Mouse (Mus musculus) midbrain, embryonic 12.5 days (tissue): ENCODE data around the gene Mgat5b. TPM values are rescaled to one million over a fixed set of nuclear protein-coding genes. Genes with fewer than 3 reads are reported as not detected.
A peak's percentile ranks its signal among the peaks of the same experiment; 100 is the strongest.

Experiments used
- ATAC-seq: fragments of 200-750 bp; cut with Nextera tagmentation; 2 replicates; pipeline ENCODE4 v1.8.0; 2017; ENCODE audit warnings: low read depth, moderate TSS enrichment, moderate library complexity; ENCODE audit not compliant: low FRiP score
- H3K27ac ChIP-seq: fragments of 300-500 bp; sonication (generic); replicated peaks from 2 replicates; pipeline ENCODE4 v1.5.1; 2016; ENCODE audit warnings: mild to moderate bottlenecking
- H3K27me3 ChIP-seq: fragments of 300-500 bp; sonication (generic); 2 replicates; pipeline ENCODE4 v1.6.1; 2016; ENCODE audit warnings: mild to moderate bottlenecking
- H3K36me3 ChIP-seq: fragments of 300-500 bp; sonication (generic); 2 replicates; pipeline ENCODE4 v1.6.1; 2016
- H3K4me1 ChIP-seq: fragments of 300-500 bp; sonication (generic); 2 replicates; pipeline ENCODE4 v1.6.1; 2016
- H3K4me2 ChIP-seq: fragments of 300-500 bp; sonication (generic); replicated peaks from 2 replicates; pipeline ENCODE4 v1.6.1; 2016; ENCODE audit warnings: mild to moderate bottlenecking, moderate library complexity
- H3K4me3 ChIP-seq: fragments of 300-500 bp; sonication (generic); 2 replicates; pipeline ENCODE4 v1.5.1; 2016; ENCODE audit warnings: mild to moderate bottlenecking
- H3K9ac ChIP-seq: fragments of 300-500 bp; sonication (generic); replicated peaks from 2 replicates; pipeline ENCODE4 v1.6.1; 2016; ENCODE audit warnings: mild to moderate bottlenecking, moderate library complexity
- H3K9me3 ChIP-seq: fragments of 300-500 bp; sonication (generic); 2 replicates; pipeline ENCODE4 v1.6.1; 2016; ENCODE audit warnings: mild to moderate bottlenecking
- WGBS: fragments of 180-500 bp; shearing (Covaris S2); methylation state at CpG from one replicate; pipeline ENCODE4 v1.1.7; 2016; 5-methylcytosine and 5-hydroxymethylcytosine counted together
- polyA plus RNA-seq: library from polyadenylated mRNA; unstranded; fragments of >200 nt; fragmentation: Nextera tagmentation; extraction: Ambion mirVana; gene quantifications from 2 replicates; pipeline ENCODE4 v1.2.1, GENCODE M21; 2016

Gene Mgat5b
- polyA plus RNA-seq, 1 experiment from 2014 or later: 17.7 TPM

DNA sequence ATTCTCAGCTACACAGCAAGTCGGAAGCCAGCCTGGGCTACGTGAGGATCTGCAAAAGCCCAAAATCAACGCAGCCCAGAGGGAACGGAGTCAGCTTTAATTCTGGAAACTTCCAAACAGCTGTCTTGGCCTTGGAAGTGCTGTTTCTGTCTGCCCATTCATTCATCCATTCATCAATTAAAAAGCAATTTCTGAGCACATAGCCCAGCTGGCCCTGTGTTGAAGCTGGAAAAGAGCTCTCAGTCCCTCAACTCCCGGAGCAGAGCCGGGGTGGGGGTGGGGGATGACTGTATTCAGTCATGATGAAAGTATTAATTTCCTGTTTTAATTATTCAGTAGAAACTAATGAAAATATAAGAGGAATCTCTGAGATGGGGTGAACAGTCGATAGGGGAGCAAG lies 71.6 kb downstream of the Mgat5b start:
- no peak for ATAC-seq
- 75% methylated on average over 7 of the region's 7 CpGs for WGBS
- H3K4me3 ChIP-seq: no peak overlapping the region
- H3K4me2 ChIP-seq: no peak overlapping the region
- no peak overlapping the region for H3K9ac ChIP-seq
- peaks cover 21% of the 10 kb centered on the region for H3K4me1 ChIP-seq
- no peaks in the 10 kb centered on the region for H3K9me3 ChIP-seq
- peaks cover 18% of the 10 kb centered on the region for H3K27me3 ChIP-seq
- H3K36me3 ChIP-seq: peaks cover 19% of the 10 kb centered on the region
- peak overlapping the region; percentile 39 for H3K27ac ChIP-seq

DNA sequence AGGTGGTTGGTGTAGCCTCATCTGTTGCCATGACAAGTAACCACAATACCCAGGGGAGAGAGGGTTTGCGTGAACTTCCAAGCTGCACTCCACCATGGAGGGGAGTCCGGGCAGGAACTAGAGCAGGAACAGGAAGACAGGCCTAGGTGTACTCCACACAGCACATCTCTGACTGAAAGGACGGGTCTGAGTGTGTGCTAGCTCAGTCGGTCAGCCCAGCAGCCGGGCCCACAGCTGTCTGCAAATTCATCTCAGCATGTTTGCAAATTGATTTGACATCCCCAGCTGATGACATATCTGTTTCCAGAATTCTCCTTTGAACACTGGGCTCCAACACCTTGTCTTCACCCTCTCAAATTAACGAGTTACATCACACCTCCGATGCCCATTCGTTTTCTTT lies 72.7 kb downstream of the Mgat5b start:
- whole genome bisulfite sequencing: 77% methylated on average over 8 of the region's 8 CpGs
- Histone ChIP-seq H3K27ac (no peak overlapping the region), H3K4me3 (no peak overlapping the region), H3K9ac (no peak overlapping the region), H3K4me2 (no peak overlapping the region), H3K9me3 (no peaks in the 10 kb centered on the region), H3K27me3 (peaks cover 18% of the 10 kb centered on the region), H3K36me3 (peaks cover 8% of the 10 kb centered on the region), H3K4me1 (peaks cover 21% of the 10 kb centered on the region)
- ATAC-seq: no peak

DNA sequence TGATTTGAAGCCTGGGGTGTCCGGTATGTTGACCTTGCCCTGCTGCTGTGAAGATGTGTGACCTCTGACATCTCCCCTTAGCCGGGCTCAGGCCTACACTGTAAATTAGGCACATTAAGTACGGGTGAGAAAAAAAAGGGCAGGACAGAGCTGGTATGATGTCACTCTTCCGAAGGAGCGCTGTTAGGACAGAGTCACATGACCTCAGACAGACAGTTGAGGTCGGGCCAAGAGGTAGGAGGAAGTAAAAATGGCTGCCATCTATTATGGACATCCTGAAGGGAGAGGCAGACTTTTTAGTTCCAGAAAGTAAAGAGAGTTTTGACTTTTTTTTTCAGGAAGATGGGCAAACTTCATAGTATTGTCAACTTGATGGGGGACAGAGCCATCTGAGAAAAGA lies 73.3 kb downstream of the Mgat5b start:
- H3K9me3 ChIP-seq: no peaks in the 10 kb centered on the region
- H3K27ac ChIP-seq: no peak overlapping the region
- 74% methylated on average over 6 of the region's 6 CpGs for WGBS
- ATAC-seq: no peak
- H3K4me2 ChIP-seq: no peak overlapping the region
- H3K27me3 ChIP-seq: peaks cover 18% of the 10 kb centered on the region
- H3K4me1 ChIP-seq: peaks cover 21% of the 10 kb centered on the region
- no peak overlapping the region for H3K4me3 ChIP-seq
- peaks cover 3% of the 10 kb centered on the region; the same call in 1 of the 2 replicates for H3K36me3 ChIP-seq
- no peak overlapping the region for H3K9ac ChIP-seq

DNA sequence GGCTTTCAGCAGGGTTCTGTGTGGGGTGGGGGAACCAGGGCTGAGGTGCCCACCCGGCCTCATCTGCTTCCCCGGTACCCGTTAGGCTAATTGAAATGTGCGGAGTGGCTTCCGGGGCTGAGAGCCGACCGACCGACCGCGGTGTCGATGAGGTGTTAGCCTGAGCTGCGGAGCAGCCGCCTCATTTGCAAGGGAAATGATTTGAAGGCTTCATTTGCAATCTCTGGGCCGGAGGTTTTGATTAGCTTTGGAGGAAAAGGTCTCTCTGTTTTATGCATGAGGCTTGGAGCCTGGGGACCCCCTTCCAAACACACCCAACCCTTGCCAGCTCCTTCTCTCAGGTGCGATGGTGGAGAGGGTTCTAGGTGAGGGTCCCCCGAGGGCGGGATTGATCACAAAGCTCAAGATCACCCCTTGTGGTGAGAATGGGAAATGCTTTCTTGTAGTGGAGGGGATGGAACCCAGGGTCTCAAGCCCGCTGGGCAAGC lies 75.5 kb downstream of the Mgat5b start:
- Histone ChIP-seq H3K27me3 (peaks cover 18% of the 10 kb centered on the region), H3K4me1 (peaks cover 15% of the 10 kb centered on the region; the same call in 1 of the 2 replicates), H3K9me3 (no peaks in the 10 kb centered on the region), H3K27ac (peak overlapping the region; percentile 56), H3K4me2 (peak overlapping the region; percentile 53), H3K36me3 (no peaks in the 10 kb centered on the region), H3K4me3 (peak overlapping the region; percentile 32), H3K9ac (no peak overlapping the region)
- 2% methylated on average over 18 of the region's 18 CpGs for WGBS
- ATAC-seq: peak; percentile 52; the same call in 1 of the 2 replicates

DNA sequence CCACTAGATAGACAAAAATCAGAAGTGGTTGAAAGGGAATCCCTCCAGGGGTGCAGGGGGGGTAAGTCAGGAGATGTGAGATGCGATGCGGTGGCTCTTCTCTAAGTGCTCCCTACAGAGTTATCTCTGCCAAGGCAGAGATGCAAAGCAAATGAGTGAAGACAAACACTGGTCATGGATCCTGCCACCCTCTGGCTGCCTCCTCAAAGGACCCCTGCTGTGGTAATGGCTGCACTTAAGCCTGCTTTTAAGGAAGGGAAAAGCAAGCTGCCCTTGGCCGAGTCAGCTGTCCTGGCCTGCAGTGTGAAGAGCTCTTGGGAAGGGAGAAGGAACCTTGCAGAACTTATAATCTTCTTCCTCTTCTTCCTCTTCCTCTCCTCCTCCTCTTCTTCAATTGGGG lies 78.3 kb downstream of the Mgat5b start:
- H3K4me1 ChIP-seq: peaks cover 25% of the 10 kb centered on the region; the same call in 1 of the 2 replicates
- no peaks in the 10 kb centered on the region for H3K36me3 ChIP-seq
- H3K27me3 ChIP-seq: peaks cover 30% of the 10 kb centered on the region
- no peak overlapping the region for H3K4me3 ChIP-seq
- H3K4me2 ChIP-seq: no peak overlapping the region
- no peak overlapping the region for H3K9ac ChIP-seq
- H3K27ac ChIP-seq: no peak overlapping the region
- ATAC-seq: no peak
- no peaks in the 10 kb centered on the region for H3K9me3 ChIP-seq
- WGBS: 32% methylated on average over 3 of the region's 3 CpGs

DNA sequence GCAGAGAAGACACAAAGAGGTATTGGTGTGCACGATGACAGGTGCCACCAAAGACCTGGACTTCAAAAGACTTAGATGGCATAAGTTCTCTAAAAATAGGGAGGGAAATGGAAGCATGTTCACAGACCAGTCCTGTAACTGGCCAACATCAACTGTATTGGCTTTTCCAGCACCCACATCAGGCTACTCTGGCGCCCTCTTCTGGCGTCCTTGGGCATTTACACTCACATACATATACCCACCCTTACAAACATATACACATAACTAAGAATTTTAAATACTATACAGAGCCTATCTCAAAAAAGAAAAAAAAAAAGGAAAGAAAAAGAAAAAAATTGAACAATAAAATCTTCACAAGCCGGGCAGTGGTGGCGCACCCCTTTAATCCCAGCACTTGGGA lies 80.3 kb downstream of the Mgat5b start:
- WGBS: 97% methylated on average over 5 of the region's 5 CpGs
- H3K9ac ChIP-seq: no peak overlapping the region
- no peak for ATAC-seq

DNA sequence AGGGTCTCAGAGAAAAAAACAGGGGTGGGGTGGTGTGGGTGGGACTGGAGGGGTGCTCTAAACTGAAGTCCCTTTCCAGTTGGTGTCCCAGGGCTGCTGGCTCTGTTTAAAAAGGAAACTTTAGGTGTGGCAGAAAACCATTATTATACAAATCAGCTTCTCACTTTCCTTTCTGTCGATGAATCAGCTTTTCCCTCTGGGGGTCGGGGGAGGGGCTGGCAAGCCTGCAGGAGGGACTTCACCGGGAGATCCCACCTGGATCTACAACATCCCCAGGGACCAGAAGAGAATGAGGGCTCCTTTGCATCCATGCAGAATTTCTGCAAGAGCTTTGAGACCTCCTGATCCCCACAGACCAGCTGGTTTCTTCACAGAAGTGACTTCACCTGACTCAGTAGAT lies 81.6 kb downstream of the Mgat5b start:
- Histone ChIP-seq H3K4me3 (no peak overlapping the region), H3K27me3 (peaks cover 25% of the 10 kb centered on the region), H3K9me3 (no peaks in the 10 kb centered on the region), H3K36me3 (no peaks in the 10 kb centered on the region), H3K9ac (no peak overlapping the region), H3K4me2 (no peak overlapping the region), H3K4me1 (peaks cover 40% of the 10 kb centered on the region), H3K27ac (0 out of 2 replicates have a peak overlapping the region, but pooled peaks have one; percentile 10)
- WGBS: 5% methylated on average over 3 of the region's 3 CpGs
- ATAC-seq: no peak

More for the DNA sequence above, 80.3 kb downstream of the Mgat5b start:
- no peaks in the 10 kb centered on the region for H3K36me3 ChIP-seq
- no peak overlapping the region for H3K27ac ChIP-seq
- H3K27me3 ChIP-seq: peaks cover 20% of the 10 kb centered on the region
- H3K4me2 ChIP-seq: no peak overlapping the region
- H3K4me1 ChIP-seq: peaks cover 36% of the 10 kb centered on the region
- no peak overlapping the region for H3K4me3 ChIP-seq
- H3K9me3 ChIP-seq: no peaks in the 10 kb centered on the region

DNA sequence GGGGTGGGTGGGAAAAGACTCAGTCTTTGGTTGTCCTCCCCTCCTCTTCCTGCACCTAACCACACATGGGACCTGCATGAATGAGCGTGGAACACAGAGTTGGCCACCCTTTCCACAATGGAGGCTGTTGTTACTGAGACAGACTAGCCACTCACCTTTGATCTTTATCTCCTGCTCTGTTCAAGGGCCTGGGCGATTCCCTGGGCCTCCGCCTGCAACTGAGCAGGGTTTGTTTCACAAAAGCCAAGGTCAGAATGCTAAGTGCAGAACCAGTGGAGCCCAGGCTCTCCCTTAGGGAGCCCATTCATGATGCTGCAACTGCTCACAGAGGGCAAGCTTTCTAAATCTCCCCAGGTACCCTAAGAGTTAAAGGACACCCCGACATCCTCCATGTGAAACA lies 83.1 kb downstream of the Mgat5b start:
- 26% methylated on average over 4 of the region's 4 CpGs for WGBS
- Histone ChIP-seq H3K4me1 (peaks cover 40% of the 10 kb centered on the region), H3K36me3 (no peaks in the 10 kb centered on the region), H3K27ac (no peak overlapping the region), H3K4me2 (no peak overlapping the region), H3K9me3 (no peaks in the 10 kb centered on the region), H3K4me3 (no peak overlapping the region), H3K27me3 (peaks cover 30% of the 10 kb centered on the region), H3K9ac (no peak overlapping the region)
- ATAC-seq: no peak

DNA sequence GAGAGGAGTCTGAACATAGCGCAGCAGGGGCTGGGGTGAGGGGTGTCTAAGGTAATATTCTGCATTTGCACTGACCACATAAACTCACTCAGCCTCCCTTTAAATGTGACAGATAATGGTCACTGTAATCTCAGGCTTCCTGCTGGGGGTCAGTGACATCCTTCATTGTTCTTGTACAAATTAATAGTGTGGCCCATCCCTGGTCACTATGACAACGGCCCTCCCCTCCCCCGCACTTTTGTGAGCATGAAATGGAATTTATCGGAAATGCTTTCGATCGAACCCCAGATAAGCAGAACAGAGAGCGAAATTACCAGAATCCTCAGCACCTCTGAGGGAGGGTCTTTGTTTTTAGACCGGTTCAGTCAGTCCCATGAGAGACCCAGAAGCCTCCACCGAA lies 84.8 kb downstream of the Mgat5b start:
- H3K9me3 ChIP-seq: no peaks in the 10 kb centered on the region

DNA sequence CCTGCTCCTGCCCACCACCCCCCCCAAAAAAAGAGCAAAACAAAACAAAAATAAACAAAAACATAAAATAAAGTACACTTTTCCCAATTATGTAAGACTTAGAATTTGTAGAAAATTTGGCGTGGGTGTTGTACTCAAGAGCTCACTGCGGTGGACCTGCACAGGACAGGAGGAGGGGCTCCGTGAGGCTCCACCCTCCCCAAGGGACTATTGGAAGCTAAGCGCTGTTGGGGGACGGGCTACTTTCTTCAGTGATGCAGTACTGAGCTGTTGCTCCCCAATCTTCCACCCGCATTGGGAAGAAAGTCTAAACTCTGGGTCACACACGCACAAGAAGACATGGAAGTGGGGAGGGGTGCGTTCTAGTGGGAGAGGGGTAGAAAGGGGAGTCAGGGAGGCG lies 85.6 kb downstream of the Mgat5b start:
- Histone ChIP-seq H3K27ac (peak overlapping the region; percentile 66), H3K4me3 (no peak overlapping the region), H3K9me3 (no peaks in the 10 kb centered on the region), H3K4me2 (peak overlapping the region; percentile 27; the same call in 1 of the 2 replicates), H3K4me1 (peaks cover 40% of the 10 kb centered on the region), H3K9ac (no peak overlapping the region), H3K36me3 (no peaks in the 10 kb centered on the region), H3K27me3 (peaks cover 30% of the 10 kb centered on the region)
- ATAC-seq: no peak
- WGBS: 17% methylated on average over 9 of the region's 9 CpGs

More for the DNA sequence above, 84.8 kb downstream of the Mgat5b start:
- H3K4me1 ChIP-seq: peaks cover 40% of the 10 kb centered on the region
- no peak for ATAC-seq
- peaks cover 30% of the 10 kb centered on the region for H3K27me3 ChIP-seq
- H3K4me3 ChIP-seq: no peak overlapping the region
- H3K9ac ChIP-seq: no peak overlapping the region
- H3K4me2 ChIP-seq: peak overlapping the region; percentile 27; the same call in 1 of the 2 replicates
- H3K36me3 ChIP-seq: no peaks in the 10 kb centered on the region
- peak overlapping the region; percentile 66 for H3K27ac ChIP-seq
- 25% methylated on average over 9 of the region's 9 CpGs for WGBS

DNA sequence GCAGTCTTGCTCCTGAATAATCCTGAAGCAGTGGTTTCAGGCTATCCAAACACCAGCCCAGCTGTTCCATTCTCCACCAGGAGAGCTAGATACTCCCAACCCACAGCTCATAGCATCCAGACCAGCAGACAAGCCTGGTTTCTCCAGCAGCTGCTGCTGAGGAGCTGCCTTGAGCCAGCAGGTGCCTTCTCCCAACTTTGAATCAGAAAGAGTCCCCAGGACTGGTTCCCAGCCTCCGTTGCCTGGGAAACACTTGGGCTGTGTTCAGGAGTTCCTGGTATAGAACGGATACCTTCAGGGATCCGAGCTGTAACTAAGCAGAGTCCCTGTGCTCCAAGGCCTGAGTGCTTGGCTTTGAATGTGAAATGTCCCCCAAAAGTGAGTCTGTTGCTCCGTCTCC lies 98.8 kb downstream of the Mgat5b start:
- H3K36me3 ChIP-seq: no peaks in the 10 kb centered on the region
- 0 out of 2 replicates have a peak, but pooled peaks cover 16% of the 10 kb centered on the region for H3K27me3 ChIP-seq
- ATAC-seq: no peak
- H3K4me2 ChIP-seq: no peak overlapping the region
- 29% methylated on average over 4 of the region's 4 CpGs for WGBS
- H3K9ac ChIP-seq: no peak overlapping the region
- no peak overlapping the region for H3K27ac ChIP-seq
- H3K4me1 ChIP-seq: peaks cover 15% of the 10 kb centered on the region
- no peak overlapping the region for H3K4me3 ChIP-seq
- peaks cover 8% of the 10 kb centered on the region; the same call in 1 of the 2 replicates for H3K9me3 ChIP-seq

DNA sequence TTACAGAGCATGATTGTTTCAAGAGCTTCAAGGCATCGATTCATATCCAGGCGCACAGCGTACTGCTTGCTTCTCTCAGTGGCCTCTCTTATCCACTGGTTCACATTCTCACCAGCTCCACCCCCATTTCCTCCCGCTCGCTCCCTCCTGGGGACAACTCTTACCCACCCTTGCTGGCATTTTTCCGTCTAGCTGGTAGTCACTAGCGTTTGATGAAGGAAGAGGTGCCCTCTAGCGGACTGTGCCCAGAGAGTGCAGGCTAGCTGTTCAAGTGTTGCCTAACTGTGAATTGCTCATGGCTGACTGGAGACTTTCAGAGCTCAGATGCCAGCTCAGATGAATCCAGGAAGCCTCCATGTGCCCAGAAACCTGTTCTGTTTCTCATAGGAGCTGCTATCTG lies 99.7 kb downstream of the Mgat5b start:
- ATAC-seq: 0 out of 2 replicates have a peak, but pooled peaks have one; percentile 41
- H3K27ac ChIP-seq: no peak overlapping the region
- H3K9me3 ChIP-seq: peaks cover 8% of the 10 kb centered on the region; the same call in 1 of the 2 replicates
- WGBS: 8% methylated on average over 8 of the region's 8 CpGs
- no peaks in the 10 kb centered on the region for H3K36me3 ChIP-seq
- H3K4me2 ChIP-seq: peak overlapping the region; percentile 23; the same call in 1 of the 2 replicates
- H3K4me3 ChIP-seq: no peak overlapping the region
- no peak overlapping the region for H3K9ac ChIP-seq
- H3K27me3 ChIP-seq: 0 out of 2 replicates have a peak, but pooled peaks cover 16% of the 10 kb centered on the region
- H3K4me1 ChIP-seq: peaks cover 15% of the 10 kb centered on the region

DNA sequence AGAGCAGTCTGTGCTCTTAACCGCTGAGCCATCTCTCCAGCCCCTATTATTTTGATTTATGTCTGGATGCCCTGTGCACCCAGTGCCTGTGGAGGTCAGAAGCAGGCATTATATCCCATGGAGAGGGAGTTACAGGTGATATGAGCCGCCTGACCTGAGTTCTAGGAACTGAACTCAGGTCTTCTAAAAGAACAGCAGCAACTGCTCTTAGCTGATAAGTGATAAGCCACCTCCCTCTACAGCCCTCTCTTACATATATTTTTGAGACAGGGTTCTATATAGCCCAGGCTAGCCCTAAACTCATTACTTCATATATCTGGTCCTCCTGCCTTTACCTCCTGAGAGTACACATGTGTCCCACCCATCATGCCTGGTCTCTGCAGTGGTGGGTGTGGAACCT lies 102.4 kb downstream of the Mgat5b start:
- H3K27me3 ChIP-seq: 0 out of 2 replicates have a peak, but pooled peaks cover 16% of the 10 kb centered on the region
- H3K9me3 ChIP-seq: peaks cover 14% of the 10 kb centered on the region; the same call in 1 of the 2 replicates
- H3K4me1 ChIP-seq: peaks cover 15% of the 10 kb centered on the region
- H3K27ac ChIP-seq: no peak overlapping the region
- H3K4me2 ChIP-seq: no peak overlapping the region
- no peak overlapping the region for H3K4me3 ChIP-seq
- 83% methylated on average over 2 of the region's 2 CpGs for WGBS
- H3K9ac ChIP-seq: no peak overlapping the region
- no peaks in the 10 kb centered on the region for H3K36me3 ChIP-seq
- ATAC-seq: no peak
